Mouse (Mus musculus) liver, postnatal 0 days (tissue): Measurements from ENCODE around the gene Traf7.

Experiments used
- CTCF ChIP-seq: sonication (generic); IDR thresholded peaks from 2 replicates; pipeline ENCODE4 v1.5.1; 2016; ENCODE audit warnings: antibody characterized with exemption, low read depth
- EP300 ChIP-seq: IDR thresholded peaks from 2 replicates; pipeline ENCODE4 v1.6.1; 2016; ENCODE audit warnings: antibody characterized with exemption, low read depth, mild to moderate bottlenecking

- no peak for TF ChIP-seq CTCF
- no peak for TF ChIP-seq EP300
Observed at GRCm38 (mm10) chr17:24474557-24474956, 53.2 kb downstream of the Traf7 start.
